Mouse (Mus musculus) MEL (cell line): ENCODE results near the gene Speg. TPM values are rescaled to one million over a fixed set of nuclear protein-coding genes. Genes with fewer than 3 reads are reported as not detected.

Experiments
- DNase-seq: peaks from one replicate; pipeline ENCODE4 v3.0.0; 2011; ENCODE audit warnings: low read depth, low spot score
- H3K27ac ChIP-seq: 2 replicates; pipeline ENCODE4 v1.5.1; 2012; ENCODE audit warnings: low read depth, mild to moderate bottlenecking, control low read depth, low read length, moderate library complexity; ENCODE audit not compliant: control insufficient read depth
- H3K27me3 ChIP-seq, 2 experiments: fragments of 150-350 bp in 1 of 2; sonication (generic) in 1 of 2; 2 replicates each; pipeline ENCODE4 v1.6.1; 2012; ENCODE audit warnings: low read length in 2 of 2, mild to moderate bottlenecking in 2 of 2, improper control_type of control experiment in 1 of 2, moderate library complexity in 1 of 2; ENCODE audit not compliant: insufficient read depth in 2 of 2, control insufficient read depth in 1 of 2
- H3K36me3 ChIP-seq, 2 experiments: 2 replicates each; pipeline ENCODE4 v1.6.1; 2012 to 2014; ENCODE audit warnings: low read length in 2 of 2, improper control_type of control experiment in 1 of 2, inconsistent platforms in 1 of 2, mild to moderate bottlenecking in 1 of 2; ENCODE audit not compliant: insufficient read depth in 2 of 2, control insufficient read depth in 1 of 2
- H3K4me1 ChIP-seq, 2 experiments: fragments of 150-350 bp in 1 of 2; sonication (generic) in 1 of 2; 2 replicates each; pipeline ENCODE4 v1.6.1; 2012; ENCODE audit warnings: low read length in 2 of 2, improper control_type of control experiment in 1 of 2, mild to moderate bottlenecking in 1 of 2; ENCODE audit not compliant: insufficient read depth in 2 of 2, control insufficient read depth in 1 of 2
- H3K4me3 ChIP-seq, 2 experiments: fragments of 150-350 bp in 1 of 2; sonication (generic) in 1 of 2; 2 replicates each; pipeline ENCODE4 v1.5.1; 2012; ENCODE audit warnings: low read depth in 2 of 2, low read length in 2 of 2, mild to moderate bottlenecking in 2 of 2, moderate library complexity in 2 of 2, control low read depth in 1 of 2, improper control_type of control experiment in 1 of 2; ENCODE audit not compliant: control insufficient read depth in 1 of 2, insufficient read depth in 1 of 2
- H3K79me2 ChIP-seq: 2 replicates; pipeline ENCODE4 v1.6.1; 2012; ENCODE audit warnings: mild to moderate bottlenecking, low read length, moderate library complexity; ENCODE audit not compliant: control insufficient read depth, poor library complexity, insufficient read depth
- H3K9ac ChIP-seq: 2 replicates; pipeline ENCODE4 v1.6.1; 2012; ENCODE audit warnings: low read depth, mild to moderate bottlenecking, control low read depth, low read length, moderate library complexity; ENCODE audit not compliant: control insufficient read depth, poor library complexity, severe bottlenecking
- H3K9me3 ChIP-seq: fragments of 150-350 bp; sonication (generic); replicated peaks from 2 replicates; pipeline ENCODE4 v1.6.1; 2012; ENCODE audit warnings: mild to moderate bottlenecking, low read length, improper control_type of control experiment, moderate library complexity; ENCODE audit not compliant: insufficient read depth
- CHD1 ChIP-seq: IDR thresholded peaks from 2 replicates; pipeline ENCODE4 v1.6.1; 2012; ENCODE audit warnings: low read depth, mild to moderate bottlenecking, inconsistent platforms, low read length, improper control_type of control experiment
- CHD2 ChIP-seq: IDR thresholded peaks from 2 replicates; pipeline ENCODE4 v1.6.1; 2011; ENCODE audit warnings: low read length, improper control_type of control experiment
- CTCF ChIP-seq, 3 experiments: IDR thresholded peaks in 2 of 3; conservative IDR thresholded peaks in 1 of 3; 2 replicates each; pipeline ENCODE4 v1.5.1; 2011 to 2012; ENCODE audit warnings: low read length in 3 of 3, low read depth in 2 of 3, mild to moderate bottlenecking in 2 of 3, improper control_type of control experiment in 1 of 3, inconsistent platforms in 1 of 3, mixed read lengths in 1 of 3, moderate library complexity in 1 of 3; ENCODE audit not compliant: control insufficient read depth in 1 of 3, insufficient read depth in 1 of 3, poor library complexity in 1 of 3, severe bottlenecking in 1 of 3
- ETS1 ChIP-seq: IDR thresholded peaks from 2 replicates; pipeline ENCODE4 v1.6.1; 2012; ENCODE audit warnings: low read depth, mild to moderate bottlenecking, inconsistent platforms, low read length, improper control_type of control experiment, moderate library complexity
- GABPA ChIP-seq: IDR thresholded peaks from 2 replicates; pipeline ENCODE4 v1.6.1; 2012; ENCODE audit warnings: low read depth, mild to moderate bottlenecking, inconsistent platforms, low read length, improper control_type of control experiment, moderate library complexity
- GATA1 ChIP-seq: IDR thresholded peaks from 2 replicates; pipeline ENCODE4 v1.6.1; 2011; ENCODE audit warnings: low read depth, low read length, improper control_type of control experiment
- KAT2A ChIP-seq: conservative IDR thresholded peaks from 2 replicates; pipeline ENCODE4 v1.6.1; 2012; ENCODE audit warnings: low read depth, low read length, improper control_type of control experiment, inconsistent platforms
- NELFE ChIP-seq: IDR thresholded peaks from 2 replicates; pipeline ENCODE4 v1.6.1; 2011; ENCODE audit warnings: low read depth, low read length, improper control_type of control experiment
- NRF1 ChIP-seq: IDR thresholded peaks from 2 replicates; pipeline ENCODE4 v1.6.1; 2014; ENCODE audit warnings: low read depth, mild to moderate bottlenecking, inconsistent platforms, low read length, improper control_type of control experiment, moderate library complexity; ENCODE audit not compliant: poor library complexity, insufficient read depth, severe bottlenecking
- POLR2AphosphoS2 ChIP-seq: IDR thresholded peaks from 2 replicates; pipeline ENCODE4 v1.6.1; 2011; ENCODE audit warnings: low read length, improper control_type of control experiment
- RAD21 ChIP-seq: IDR thresholded peaks from 2 replicates; pipeline ENCODE4 v1.6.1; 2011; ENCODE audit warnings: mild to moderate bottlenecking, low read depth, low read length, improper control_type of control experiment
- SMC3 ChIP-seq: IDR thresholded peaks from 2 replicates; pipeline ENCODE4 v1.6.1; 2011; ENCODE audit warnings: low read depth, low read length, improper control_type of control experiment
- TAL1 ChIP-seq: IDR thresholded peaks from 2 replicates; pipeline ENCODE4 v1.6.1; 2012; ENCODE audit warnings: mild to moderate bottlenecking, inconsistent platforms, low read length, moderate library complexity, mixed read lengths
- TBP ChIP-seq: IDR thresholded peaks from 2 replicates; pipeline ENCODE4 v1.8.0; 2011; ENCODE audit warnings: low read depth, low read length, improper control_type of control experiment
- TCF12 ChIP-seq: IDR thresholded peaks from 2 replicates; pipeline ENCODE4 v1.6.1; 2014; ENCODE audit warnings: low read depth, mild to moderate bottlenecking, inconsistent platforms, low read length, improper control_type of control experiment, moderate library complexity
- USF1 ChIP-seq: IDR thresholded peaks from 2 replicates; pipeline ENCODE4 v1.6.1; 2014; ENCODE audit warnings: low read depth, mild to moderate bottlenecking, inconsistent platforms, low read length, improper control_type of control experiment, moderate library complexity
- USF2 ChIP-seq, 2 experiments: IDR thresholded peaks; 2 replicates each; pipeline ENCODE4 v1.6.1; 2011 to 2012; ENCODE audit warnings: improper control_type of control experiment in 2 of 2, low read length in 2 of 2, borderline replicate concordance in 1 of 2, inconsistent platforms in 1 of 2, low read depth in 1 of 2, mild to moderate bottlenecking in 1 of 2; ENCODE audit not compliant: insufficient read depth in 1 of 2
- ZC3H11A ChIP-seq: IDR thresholded peaks from 2 replicates; pipeline ENCODE4 v1.6.1; 2012; ENCODE audit warnings: low read depth, mild to moderate bottlenecking, inconsistent platforms, low read length, improper control_type of control experiment
- ZKSCAN1 ChIP-seq: IDR thresholded peaks from 2 replicates; pipeline ENCODE4 v1.6.1; 2012; ENCODE audit warnings: low read depth, mild to moderate bottlenecking, inconsistent platforms, low read length, improper control_type of control experiment, moderate library complexity
- ZMIZ1 ChIP-seq: IDR thresholded peaks from 2 replicates; pipeline ENCODE4 v1.6.1; 2012; ENCODE audit warnings: low read depth, mild to moderate bottlenecking, inconsistent platforms, low read length, improper control_type of control experiment, moderate library complexity
- polyA plus RNA-seq, 2 experiments: library from polyadenylated mRNA; stranded (reverse) in 1 of 2; unstranded in 1 of 2; fragments of >175 nt in 1 of 2; fragments of >200 nt in 1 of 2; gene quantifications; 2 replicates each; pipeline versions ENCODE4 v1.2.1 to v1.2.4; 2012; ENCODE audit warnings: low replicate concordance in 2 of 2, low read depth in 1 of 2; ENCODE audit not compliant: insufficient read length in 2 of 2, insufficient read depth in 1 of 2, missing spikeins in 1 of 2
- total RNA-seq: library from RNA; depleted of rRNA; stranded (reverse); fragments of 300-350 nt; gene quantifications from 2 replicates; pipeline ENCODE4 v1.2.3, GENCODE M21; 2012

Speg gene
- total and polyA plus RNA-seq, 3 experiments: 1.7 to 9.5 TPM; not detected in 1

- H3K27ac ChIP-seq: no peak overlapping the region
- DNase-seq: no peak
- H3K4me1 ChIP-seq: no peaks in the 10 kb centered on the region
- H3K4me3 ChIP-seq: no peak overlapping the region
- no peak for TF ChIP-seq RAD21
- TF ChIP-seq GATA1: no peak
- TF ChIP-seq ZMIZ1: no peak
- no peak for TF ChIP-seq TCF12
- TF ChIP-seq SMC3: no peak
- TF ChIP-seq ETS1: no peak
- TF ChIP-seq POLR2AphosphoS2: no peak
- TF ChIP-seq ZKSCAN1: no peak
- no peak for TF ChIP-seq USF1
- TF ChIP-seq NELFE: no peak
- no peak for TF ChIP-seq ZC3H11A
- TF ChIP-seq CHD1: no peak
- TF ChIP-seq TBP: no peak
- TF ChIP-seq CHD2: no peak
- TF ChIP-seq TAL1: no peak
- TF ChIP-seq KAT2A: no peak
- TF ChIP-seq NRF1: no peak
- no peak for TF ChIP-seq GABPA
- no peak for TF ChIP-seq CTCF (IDR thresholded peaks at IDR 0.05 in 2 of 3, conservative IDR thresholded peaks at IDR 0.05 in 1 of 3; ENCODE audit: control insufficient read depth in 1 of 3, insufficient read depth in 1 of 3, low read depth in 2 of 3, low read length in 3 of 3, poor library complexity in 1 of 3, severe bottlenecking in 1 of 3)
- TF ChIP-seq USF2 (IDR thresholded peaks at IDR 0.05; ENCODE audit: borderline replicate concordance in 1 of 2, insufficient read depth in 1 of 2, low read depth in 1 of 2, low read length in 2 of 2): no peak
- H3K9me3 ChIP-seq: no peaks in the 10 kb centered on the region
- H3K27me3 ChIP-seq: peaks cover 0 to 3% of the 10 kb centered on the region in 2 experiments; a peak in 1 of 4 replicates
- no peaks in the 10 kb centered on the region for H3K36me3 ChIP-seq
- H3K79me2 ChIP-seq: no peaks in the 10 kb centered on the region
- no peak overlapping the region for H3K9ac ChIP-seq
These were observed 30.6 kb upstream of the Speg start for GRCm38 (mm10) chr1:75344291-75345035.
